Mouse (Mus musculus): ENCODE results near the gene Dclk3. TPM values are rescaled to one million over a fixed set of nuclear protein-coding genes. Genes with fewer than 3 reads are reported as not detected.

Dclk3 gene
- polyA plus RNA-seq, 1 experiment from 2014 or later = 0.07 TPM

- Histone ChIP-seq H3K27me3 (replicated peaks; ENCODE audit: control insufficient read depth, insufficient read depth, low read length) (no peaks in the 10 kb centered on the region; the same call in 1 of the 2 replicates), H3K4me1 (replicated peaks; ENCODE audit: control insufficient read depth, insufficient read depth, low read length) (no peaks in the 10 kb centered on the region), H3K4me3 (ENCODE audit: low read depth, low read length) (no peak overlapping the region), H3K9me3 (ENCODE audit: control insufficient read depth, low read length) (no peaks in the 10 kb centered on the region), H3K4me2 (no peak overlapping the region), H3K27ac (ENCODE audit: low read depth, low read length) (no peak overlapping the region), H3K36me3 (ENCODE audit: control insufficient read depth, insufficient read depth, low read length) (no peaks in the 10 kb centered on the region), H3K9ac (ENCODE audit: low read depth, low read length) (no peak overlapping the region)
- DNase-seq (ENCODE audit: low spot score) (no peak), ATAC-seq (replicated peaks; ENCODE audit: low FRiP score) (no peak)
- WGBS = 56% methylated on average over 5 of the region's 5 CpGs
These were observed 11.0 kb downstream of the Dclk3 start for GRCm38 (mm10) chr9:111449880-111450279.

- Histone ChIP-seq H3K36me3 (ENCODE audit: control insufficient read depth, insufficient read depth, low read length) (no peaks in the 10 kb centered on the region), H3K9ac (ENCODE audit: low read depth, low read length) (no peak overlapping the region), H3K27me3 (replicated peaks; ENCODE audit: control insufficient read depth, insufficient read depth, low read length) (no peaks in the 10 kb centered on the region; the same call in 1 of the 2 replicates), H3K9me3 (ENCODE audit: control insufficient read depth, low read length) (no peaks in the 10 kb centered on the region), H3K27ac (ENCODE audit: low read depth, low read length) (no peak overlapping the region), H3K4me2 (no peak overlapping the region), H3K4me1 (replicated peaks; ENCODE audit: control insufficient read depth, insufficient read depth, low read length) (no peaks in the 10 kb centered on the region), H3K4me3 (ENCODE audit: low read depth, low read length) (no peak overlapping the region)
- no peak for DNase-seq (ENCODE audit: low spot score)
- 76% methylated on average over 12 of the region's 12 CpGs for WGBS
- no peak for ATAC-seq (replicated peaks; ENCODE audit: low FRiP score)
These were observed 12.0 kb downstream of the Dclk3 start for GRCm38 (mm10) chr9:111450853-111451404.

DNA sequence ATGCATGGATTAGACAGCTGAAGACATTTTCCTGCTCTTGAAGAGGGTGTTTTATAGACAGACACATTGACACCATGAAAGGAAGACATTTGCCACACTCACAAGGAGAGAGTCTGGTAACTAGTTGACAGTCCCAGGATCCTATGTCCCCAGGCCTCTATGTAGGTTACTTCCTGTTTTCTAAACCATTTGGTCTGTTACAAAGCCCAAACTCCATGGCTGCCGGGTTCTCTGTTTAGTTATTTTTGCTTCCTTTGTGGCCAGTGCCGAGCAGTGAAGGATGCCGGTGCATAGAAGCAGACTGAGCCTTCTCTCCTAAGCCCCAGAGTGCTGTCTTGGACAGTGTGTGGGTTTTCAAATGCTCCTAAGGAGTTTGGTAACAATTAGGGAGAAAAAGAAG, 15.0 kb downstream of the Dclk3 start:
- H3K4me1 ChIP-seq (replicated peaks; ENCODE audit: control insufficient read depth, insufficient read depth, low read length) = no peaks in the 10 kb centered on the region
- no peaks in the 10 kb centered on the region for H3K9me3 ChIP-seq (ENCODE audit: control insufficient read depth, low read length)
- H3K4me2 ChIP-seq = no peak overlapping the region
- ATAC-seq (replicated peaks; ENCODE audit: low FRiP score) (no peak), DNase-seq (ENCODE audit: low spot score) (no peak)
- H3K9ac ChIP-seq (ENCODE audit: low read depth, low read length) = no peak overlapping the region
- H3K36me3 ChIP-seq (ENCODE audit: control insufficient read depth, insufficient read depth, low read length) = no peaks in the 10 kb centered on the region
- 38% methylated on average over 3 of the region's 3 CpGs for WGBS
- H3K27ac ChIP-seq (ENCODE audit: low read depth, low read length) = no peak overlapping the region
- H3K27me3 ChIP-seq (replicated peaks; ENCODE audit: control insufficient read depth, insufficient read depth, low read length) = no peaks in the 10 kb centered on the region; the same call in 1 of the 2 replicates
- H3K4me3 ChIP-seq (ENCODE audit: low read depth, low read length) = no peak overlapping the region

- Histone ChIP-seq H3K27me3 (replicated peaks; ENCODE audit: control insufficient read depth, insufficient read depth, low read length) (no peaks in the 10 kb centered on the region; the same call in 1 of the 2 replicates), H3K27ac (ENCODE audit: low read depth, low read length) (no peak overlapping the region), H3K4me2 (no peak overlapping the region), H3K36me3 (ENCODE audit: control insufficient read depth, insufficient read depth, low read length) (no peaks in the 10 kb centered on the region), H3K4me3 (ENCODE audit: low read depth, low read length) (no peak overlapping the region), H3K9ac (ENCODE audit: low read depth, low read length) (no peak overlapping the region), H3K4me1 (replicated peaks; ENCODE audit: control insufficient read depth, insufficient read depth, low read length) (peaks cover 4% of the 10 kb centered on the region; the same call in 1 of the 2 replicates), H3K9me3 (ENCODE audit: control insufficient read depth, low read length) (no peaks in the 10 kb centered on the region)
- WGBS = 76% methylated on average over 10 of the region's 10 CpGs
- ATAC-seq (replicated peaks; ENCODE audit: low FRiP score) = no peak
- DNase-seq (ENCODE audit: low spot score) = no peak
These were observed 18.5 kb downstream of the Dclk3 start for GRCm38 (mm10) chr9:111457176-111457935.

GRCm38 (mm10) chr9:111457936-111458310, 19.0 kb downstream of the Dclk3 start:
- 85% methylated on average over 4 of the region's 4 CpGs for WGBS

DNA sequence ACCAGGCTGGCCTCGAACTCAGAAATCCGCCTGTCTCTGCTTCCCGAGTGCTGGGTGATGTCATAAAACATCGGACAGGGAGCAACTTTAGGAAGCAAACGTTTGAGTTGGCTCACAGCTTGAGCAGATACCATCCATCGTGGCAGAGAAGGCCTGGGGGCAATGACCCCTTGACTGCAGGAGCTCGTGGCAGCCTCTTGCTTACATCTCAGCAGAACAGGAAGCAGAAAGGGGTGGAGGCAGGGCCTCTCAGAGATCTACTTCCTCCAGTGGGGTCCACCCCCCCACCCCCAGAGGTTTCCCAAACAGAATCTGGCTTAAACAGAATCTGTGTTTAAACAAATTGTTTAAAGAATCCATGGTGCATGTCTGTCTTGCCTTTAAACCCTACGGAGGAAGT, 20.6 kb downstream of the Dclk3 start:
- no peak overlapping the region for H3K4me2 ChIP-seq
- no peak for DNase-seq (ENCODE audit: low spot score)
- no peaks in the 10 kb centered on the region for H3K9me3 ChIP-seq (ENCODE audit: control insufficient read depth, low read length)
- peaks cover 4% of the 10 kb centered on the region; the same call in 1 of the 2 replicates for H3K4me1 ChIP-seq (replicated peaks; ENCODE audit: control insufficient read depth, insufficient read depth, low read length)
- ATAC-seq (replicated peaks; ENCODE audit: low FRiP score) = no peak
- H3K4me3 ChIP-seq (ENCODE audit: low read depth, low read length) = no peak overlapping the region
- H3K9ac ChIP-seq (ENCODE audit: low read depth, low read length) = no peak overlapping the region
- no peaks in the 10 kb centered on the region for H3K27me3 ChIP-seq (replicated peaks; ENCODE audit: control insufficient read depth, insufficient read depth, low read length)
- no peak overlapping the region for H3K27ac ChIP-seq (ENCODE audit: low read depth, low read length)
- 54% methylated on average over 8 of the region's 8 CpGs for WGBS
- no peaks in the 10 kb centered on the region for H3K36me3 ChIP-seq (ENCODE audit: control insufficient read depth, insufficient read depth, low read length)

More at GRCm38 (mm10) chr9:111457936-111458310, 19.0 kb downstream of the Dclk3 start:
- Histone ChIP-seq H3K4me2 (no peak overlapping the region), H3K27ac (ENCODE audit: low read depth, low read length) (no peak overlapping the region), H3K9me3 (ENCODE audit: control insufficient read depth, low read length) (no peaks in the 10 kb centered on the region), H3K27me3 (replicated peaks; ENCODE audit: control insufficient read depth, insufficient read depth, low read length) (no peaks in the 10 kb centered on the region; the same call in 1 of the 2 replicates), H3K9ac (ENCODE audit: low read depth, low read length) (no peak overlapping the region), H3K4me3 (ENCODE audit: low read depth, low read length) (no peak overlapping the region), H3K4me1 (replicated peaks; ENCODE audit: control insufficient read depth, insufficient read depth, low read length) (peaks cover 4% of the 10 kb centered on the region; the same call in 1 of the 2 replicates), H3K36me3 (ENCODE audit: control insufficient read depth, insufficient read depth, low read length) (no peaks in the 10 kb centered on the region)
- DNase-seq (ENCODE audit: low spot score) (no peak), ATAC-seq (replicated peaks; ENCODE audit: low FRiP score) (no peak)

GRCm38 (mm10) chr9:111460201-111460814, 21.4 kb downstream of the Dclk3 start:
- ATAC-seq (replicated peaks; ENCODE audit: low FRiP score) (peak; percentile 64), DNase-seq (ENCODE audit: low spot score) (no peak)
- Histone ChIP-seq H3K9ac (ENCODE audit: low read depth, low read length) (no peak overlapping the region), H3K4me1 (replicated peaks; ENCODE audit: control insufficient read depth, insufficient read depth, low read length) (peaks cover 4% of the 10 kb centered on the region; the same call in 1 of the 2 replicates), H3K4me3 (ENCODE audit: low read depth, low read length) (no peak overlapping the region), H3K36me3 (ENCODE audit: control insufficient read depth, insufficient read depth, low read length) (no peaks in the 10 kb centered on the region), H3K27me3 (replicated peaks; ENCODE audit: control insufficient read depth, insufficient read depth, low read length) (no peaks in the 10 kb centered on the region), H3K9me3 (ENCODE audit: control insufficient read depth, low read length) (no peaks in the 10 kb centered on the region), H3K27ac (ENCODE audit: low read depth, low read length) (no peak overlapping the region), H3K4me2 (no peak overlapping the region)
- whole genome bisulfite sequencing = 45% methylated on average over 6 of the region's 6 CpGs

GRCm38 (mm10) chr9:111461415-111462103, 22.7 kb downstream of the Dclk3 start:
- Histone ChIP-seq H3K4me2 (no peak overlapping the region), H3K9ac (ENCODE audit: low read depth, low read length) (no peak overlapping the region), H3K9me3 (ENCODE audit: control insufficient read depth, low read length) (no peaks in the 10 kb centered on the region), H3K27me3 (replicated peaks; ENCODE audit: control insufficient read depth, insufficient read depth, low read length) (no peaks in the 10 kb centered on the region), H3K4me3 (ENCODE audit: low read depth, low read length) (no peak overlapping the region), H3K27ac (ENCODE audit: low read depth, low read length) (no peak overlapping the region), H3K4me1 (replicated peaks; ENCODE audit: control insufficient read depth, insufficient read depth, low read length) (peaks cover 4% of the 10 kb centered on the region; the same call in 1 of the 2 replicates), H3K36me3 (ENCODE audit: control insufficient read depth, insufficient read depth, low read length) (no peaks in the 10 kb centered on the region)
- DNase-seq (ENCODE audit: low spot score) (no peak), ATAC-seq (replicated peaks; ENCODE audit: low FRiP score) (no peak)
- 78% methylated on average over 10 of the region's 10 CpGs for WGBS
